Mouse (Mus musculus) CH12.LX (cell line): ENCODE measurements around the gene Snx13.

Experiments
- CTCF ChIP-seq, 2 experiments: IDR thresholded peaks in 1 of 2; conservative IDR thresholded peaks in 1 of 2; 2 replicates each; pipeline ENCODE4 v1.5.1; 2011 to 2012; ENCODE audit warnings: low read depth in 2 of 2, low read length in 2 of 2, improper control_type of control experiment in 1 of 2, inconsistent platforms in 1 of 2, mild to moderate bottlenecking in 1 of 2, moderate library complexity in 1 of 2
- EP300 ChIP-seq: IDR thresholded peaks from 2 replicates; pipeline ENCODE4 v1.6.1; 2011; ENCODE audit warnings: low read length, improper control_type of control experiment
- ETS1 ChIP-seq: conservative IDR thresholded peaks from 2 replicates; pipeline ENCODE4 v1.6.1; 2012; ENCODE audit warnings: low read depth, mild to moderate bottlenecking, inconsistent platforms, low read length, improper control_type of control experiment, moderate library complexity
- MAFK ChIP-seq: IDR thresholded peaks from 2 replicates; pipeline ENCODE4 v1.6.1; 2011; ENCODE audit warnings: low read length, improper control_type of control experiment; ENCODE audit not compliant: insufficient replicate concordance
- MEF2A ChIP-seq: IDR thresholded peaks from 2 replicates; pipeline ENCODE4 v1.6.1; 2014; ENCODE audit warnings: low read depth, mild to moderate bottlenecking, inconsistent platforms, low read length, improper control_type of control experiment, borderline replicate concordance
- POLR2A ChIP-seq: IDR thresholded peaks from 2 replicates; pipeline ENCODE4 v1.6.1; 2011; ENCODE audit warnings: low read depth, mild to moderate bottlenecking, improper control_type of control experiment, low read length
- SMC3 ChIP-seq: IDR thresholded peaks from 2 replicates; pipeline ENCODE4 v1.6.1; 2011; ENCODE audit warnings: low read depth, low read length, improper control_type of control experiment
- TBP ChIP-seq: conservative IDR thresholded peaks from 2 replicates; pipeline ENCODE4 v1.6.1; 2011; ENCODE audit warnings: low read depth, low read length, improper control_type of control experiment
- USF1 ChIP-seq: IDR thresholded peaks from 2 replicates; pipeline ENCODE4 v1.6.1; 2014; ENCODE audit warnings: low read depth, mild to moderate bottlenecking, inconsistent platforms, low read length, improper control_type of control experiment
- USF2 ChIP-seq: conservative IDR thresholded peaks from 2 replicates; pipeline ENCODE4 v1.6.1; 2011; ENCODE audit warnings: low read depth, low read length, improper control_type of control experiment
- ZC3H11A ChIP-seq: IDR thresholded peaks from 2 replicates; pipeline ENCODE4 v1.6.1; 2012; ENCODE audit warnings: low read depth, mild to moderate bottlenecking, inconsistent platforms, low read length, improper control_type of control experiment
- ZKSCAN1 ChIP-seq: IDR thresholded peaks from 2 replicates; pipeline ENCODE4 v1.6.1; 2012; ENCODE audit warnings: low read depth, inconsistent platforms, low read length, improper control_type of control experiment, borderline replicate concordance

DNA sequence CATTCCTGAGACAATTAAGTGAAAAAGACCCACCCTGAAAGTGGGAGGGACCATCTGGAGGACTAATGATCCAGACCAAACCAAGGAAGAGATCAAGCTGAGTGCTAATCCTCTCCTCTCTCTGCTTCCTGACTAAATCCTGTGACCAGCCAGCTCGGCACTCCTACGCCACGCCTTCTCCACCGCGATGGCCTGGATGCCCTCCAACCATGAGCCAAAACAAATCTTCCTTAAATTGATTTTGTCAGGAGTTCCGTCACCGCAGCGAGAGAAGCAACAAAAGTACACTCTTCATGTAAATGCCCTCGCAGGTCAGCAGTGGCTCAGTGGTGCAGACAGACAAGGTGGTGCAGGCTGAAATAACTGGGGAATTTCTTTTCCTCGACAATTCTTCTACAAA, 24.9 kb upstream of the Snx13 start:
- TF ChIP-seq POLR2A (no peak), USF2 (no peak), CTCF (conservative IDR thresholded peaks at IDR 0.05 in 1 of 2, IDR thresholded peaks at IDR 0.05 in 1 of 2; ENCODE audit: low read depth in 2 of 2, low read length in 2 of 2) (no peak), ZC3H11A (no peak), TBP (no peak), ETS1 (no peak), EP300 (no peak), MAFK (no peak), MEF2A (no peak), ZKSCAN1 (no peak), USF1 (no peak), SMC3 (no peak)
